Mouse (Mus musculus): ENCODE measurements around the gene Gpc6.

Gpc6 gene

DNA sequence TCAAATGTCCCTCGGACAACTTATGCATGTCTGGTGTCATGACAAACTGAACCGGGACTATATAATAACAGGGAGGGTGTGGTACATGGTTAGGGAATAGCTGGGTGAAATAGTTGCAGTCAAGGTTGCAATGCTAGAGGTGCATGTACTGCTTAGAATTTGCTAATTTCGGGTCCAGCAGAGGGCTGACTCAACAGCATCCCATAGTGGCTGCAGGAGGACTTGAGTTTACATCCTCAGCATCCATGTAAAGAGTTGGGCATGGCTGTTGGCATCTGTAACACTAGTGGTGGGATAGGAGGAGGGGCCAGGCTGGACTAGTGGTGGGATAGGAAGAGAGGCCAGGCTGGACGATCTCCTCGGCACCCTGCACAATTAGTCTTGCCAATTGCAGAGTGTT lies 565.4 kb downstream of the Gpc6 start:
- peak in 1 of 2 experiments; percentile 3 for DNase-seq

- DNase-seq = no peak
Measured at GRCm38 (mm10) chr14:117495118-117495517, 570.0 kb downstream of the Gpc6 start.

DNA sequence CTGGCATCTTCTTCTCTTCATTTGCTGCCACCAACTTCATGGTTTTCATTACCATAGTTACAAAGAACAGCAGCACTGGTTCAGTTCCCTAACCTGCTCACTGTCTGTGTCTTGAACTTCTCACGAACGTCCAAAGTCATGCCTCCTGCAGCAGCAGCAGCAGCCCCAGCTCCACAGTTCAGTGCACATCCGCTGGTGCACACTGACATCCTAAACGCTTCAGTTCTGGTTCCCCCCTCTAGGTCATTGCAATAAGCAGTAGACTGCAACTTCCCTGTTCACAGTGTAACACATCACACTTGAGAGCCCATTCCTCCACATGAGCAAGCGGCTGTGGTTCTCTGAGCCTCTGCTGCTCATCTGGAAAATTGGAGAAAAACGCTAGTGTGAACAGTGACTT lies 573.7 kb downstream of the Gpc6 start:
- DNase-seq = no peak

- no peak for DNase-seq
Measured at GRCm38 (mm10) chr14:117499354-117499753, 574.2 kb downstream of the Gpc6 start.

DNA sequence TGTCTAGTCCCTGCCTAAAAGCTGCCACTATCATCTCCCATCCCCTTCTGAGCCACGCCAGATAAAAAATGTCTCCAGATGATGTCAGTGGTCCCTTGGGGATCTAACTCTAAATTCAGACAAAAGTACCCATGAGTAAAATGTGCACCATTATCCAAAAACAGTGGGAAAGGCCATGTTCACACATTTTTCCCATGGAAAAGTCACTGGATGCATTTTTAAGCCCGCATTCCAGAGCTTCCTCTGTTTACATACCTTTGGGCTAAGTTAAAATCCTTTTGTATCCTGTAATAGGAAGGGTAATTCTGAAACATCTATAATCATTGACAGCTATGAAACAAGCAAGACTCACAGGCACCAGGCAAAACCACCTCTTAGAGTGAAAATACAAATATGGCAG lies 589.7 kb downstream of the Gpc6 start:
- no peak for DNase-seq

- DNase-seq = peak; percentile 23 to 29
Measured at GRCm38 (mm10) chr14:117519574-117519973, 594.5 kb downstream of the Gpc6 start.

GRCm38 (mm10) chr14:117520706-117521105 lies 595.6 kb downstream of the Gpc6 start:
- DNase-seq = no peak

GRCm38 (mm10) chr14:117525133-117525532 lies 600.0 kb downstream of the Gpc6 start:
- DNase-seq = no peak

GRCm38 (mm10) chr14:117527053-117527452 lies 601.9 kb downstream of the Gpc6 start:
- DNase-seq = no peak

DNA sequence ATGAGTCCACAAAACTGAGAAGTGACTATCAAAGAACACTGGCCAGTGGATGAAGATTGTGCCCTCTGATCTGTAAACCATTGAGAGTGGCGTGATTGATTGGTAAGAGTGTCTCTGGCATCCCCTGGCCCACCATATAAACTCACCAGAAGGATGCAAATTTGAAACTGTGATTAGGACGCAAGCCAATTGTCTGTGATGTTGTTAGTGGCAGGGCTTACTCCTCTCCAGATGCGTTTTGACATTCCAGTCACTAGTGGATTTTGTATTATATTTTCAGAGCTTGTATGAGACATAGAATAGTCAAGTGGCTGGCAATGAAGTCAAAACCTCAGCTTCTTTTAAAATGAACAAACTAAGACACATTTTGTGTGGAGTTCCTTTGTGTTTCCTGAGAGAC lies 604.3 kb downstream of the Gpc6 start:
- DNase-seq = no peak

- peak in 1 of 2 experiments; percentile 6 for DNase-seq
Measured at GRCm38 (mm10) chr14:117552776-117553175, 627.7 kb downstream of the Gpc6 start.

- DNase-seq = no peak
Measured at GRCm38 (mm10) chr14:117556715-117557320, 631.7 kb downstream of the Gpc6 start.

DNA sequence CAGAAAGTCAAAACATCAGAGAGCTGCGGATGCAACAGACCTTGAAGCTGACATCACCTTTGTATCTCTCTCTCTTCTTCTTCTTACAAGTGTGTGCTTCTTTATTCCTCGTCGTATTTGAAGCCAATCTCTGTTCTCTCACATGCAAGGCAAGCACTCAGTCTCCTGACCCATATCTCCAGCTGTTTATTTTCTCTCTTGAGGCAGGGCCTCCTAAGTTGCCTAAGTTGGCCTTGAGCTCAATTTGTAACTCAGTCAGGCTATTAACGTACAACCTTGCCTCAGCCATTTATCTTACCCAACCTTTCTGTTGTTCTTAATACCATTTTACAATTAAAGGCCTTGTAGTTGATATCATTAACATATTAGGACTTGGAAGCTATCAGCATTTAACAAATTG lies 637.0 kb downstream of the Gpc6 start:
- DNase-seq = no peak

DNA sequence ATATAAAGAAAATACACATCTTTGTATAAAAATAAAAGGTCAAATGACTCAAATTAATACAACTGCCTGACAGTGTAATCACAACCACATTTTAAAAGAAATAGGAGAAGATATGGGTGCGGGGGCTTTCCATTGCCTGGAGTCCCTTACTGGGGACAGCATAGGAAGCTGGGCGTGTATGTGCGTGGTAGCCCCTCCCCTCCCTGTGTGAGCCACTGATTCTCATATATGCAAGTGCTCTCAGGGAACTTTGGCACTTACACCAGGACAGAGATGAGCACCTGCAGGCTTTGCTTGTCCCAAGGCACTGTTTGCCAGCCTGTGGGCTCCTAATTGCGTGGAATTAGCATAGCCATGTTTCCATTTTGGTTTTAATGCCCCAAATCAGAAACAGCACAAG lies 644.2 kb downstream of the Gpc6 start:
- DNase-seq = no peak

DNA sequence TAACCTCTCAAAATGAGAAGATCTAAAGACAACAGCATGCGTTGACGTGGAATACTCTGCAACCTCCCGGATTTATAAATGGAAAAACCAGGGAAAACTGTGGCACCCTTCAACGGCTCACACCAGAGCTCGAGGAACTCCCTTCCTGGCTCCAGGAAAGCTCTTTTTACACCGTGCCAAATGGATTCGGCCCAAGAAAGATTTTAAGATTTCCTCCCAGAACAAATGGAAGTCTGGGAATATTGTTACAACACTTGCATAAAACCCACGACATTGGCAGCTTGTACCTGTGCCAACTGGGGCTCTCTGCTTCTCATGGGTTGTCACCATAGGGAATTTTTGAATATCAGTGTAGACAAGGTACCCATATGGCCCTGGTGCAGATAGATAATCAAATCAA lies 647.1 kb downstream of the Gpc6 start:
- peak; percentile 9 to 17 for DNase-seq

DNA sequence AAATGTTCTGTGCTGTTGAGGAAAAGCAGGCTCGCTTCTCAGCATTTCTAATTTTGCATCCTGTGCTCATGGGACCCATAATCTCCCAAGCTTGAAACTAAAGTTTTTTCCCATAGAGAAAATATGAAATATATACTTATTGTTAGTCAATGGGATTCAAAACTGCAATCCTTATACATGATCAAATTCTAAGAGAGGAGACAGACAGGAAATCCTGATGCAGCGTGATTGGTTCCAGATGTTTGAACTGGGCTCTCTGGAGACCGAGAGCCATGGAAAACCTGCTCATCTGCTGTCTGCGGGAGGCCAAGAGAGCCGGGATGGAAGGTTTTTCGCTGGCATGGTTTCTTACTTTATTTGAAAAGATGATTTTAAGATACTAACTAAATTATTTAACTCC lies 649.1 kb downstream of the Gpc6 start:
- DNase-seq = no peak

DNA sequence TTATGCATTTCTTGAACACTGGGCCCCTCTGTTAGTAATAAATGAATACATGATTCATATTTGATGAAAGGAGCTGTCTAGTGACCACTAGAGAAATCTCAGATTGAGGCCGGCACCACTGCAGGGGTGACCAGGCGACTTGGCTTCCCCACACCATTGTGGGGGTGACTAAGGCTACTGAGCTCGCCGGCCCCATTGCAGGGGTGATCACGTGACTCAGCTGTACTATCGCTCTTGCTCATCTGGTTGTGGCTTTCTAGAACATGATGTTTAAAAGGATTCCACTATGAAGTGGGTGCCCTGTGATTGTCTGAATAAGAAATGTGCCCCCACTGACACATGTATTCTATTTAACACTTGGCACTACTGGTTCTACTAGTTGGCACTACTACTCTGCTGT lies 656.6 kb downstream of the Gpc6 start:
- DNase-seq = no peak

DNA sequence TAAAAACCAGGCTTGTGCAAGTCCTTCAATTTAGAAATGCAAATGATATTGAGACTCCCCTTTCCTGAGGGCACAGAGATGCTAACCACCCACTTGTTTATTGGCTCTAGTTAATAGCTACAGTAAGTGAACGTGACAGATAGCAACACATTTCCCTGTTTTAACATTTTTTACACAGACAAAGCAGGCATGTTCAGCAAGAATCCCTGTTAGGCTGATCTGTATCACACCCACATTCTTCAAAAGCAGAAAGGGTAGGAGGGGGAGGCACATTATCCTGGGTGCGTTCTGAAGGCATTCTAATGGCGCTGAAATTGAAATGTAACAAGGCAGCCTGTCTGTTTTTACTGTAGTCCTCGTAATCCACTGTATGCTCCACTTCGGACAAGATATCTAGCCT lies 674.6 kb downstream of the Gpc6 start:
- no peak for DNase-seq

DNA sequence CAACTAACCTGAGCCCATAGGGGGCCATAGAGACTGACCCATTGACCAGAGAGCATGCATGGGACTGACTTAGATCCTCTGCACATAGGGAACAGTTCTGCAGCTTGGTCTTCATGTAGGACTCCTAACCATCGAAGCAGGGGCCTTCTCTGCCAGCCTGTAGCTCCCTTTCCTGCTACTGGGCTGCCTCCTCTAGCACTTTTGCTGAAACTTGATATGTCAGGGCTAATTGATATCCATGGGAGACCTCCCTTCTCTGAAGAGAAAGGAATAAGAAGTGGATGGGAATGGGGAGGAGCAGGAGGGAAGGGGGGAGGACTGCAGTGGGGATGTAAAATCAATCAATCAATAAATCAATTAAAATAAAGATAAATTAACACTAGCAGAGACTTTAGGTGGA lies 678.7 kb downstream of the Gpc6 start:
- DNase-seq = no peak

DNA sequence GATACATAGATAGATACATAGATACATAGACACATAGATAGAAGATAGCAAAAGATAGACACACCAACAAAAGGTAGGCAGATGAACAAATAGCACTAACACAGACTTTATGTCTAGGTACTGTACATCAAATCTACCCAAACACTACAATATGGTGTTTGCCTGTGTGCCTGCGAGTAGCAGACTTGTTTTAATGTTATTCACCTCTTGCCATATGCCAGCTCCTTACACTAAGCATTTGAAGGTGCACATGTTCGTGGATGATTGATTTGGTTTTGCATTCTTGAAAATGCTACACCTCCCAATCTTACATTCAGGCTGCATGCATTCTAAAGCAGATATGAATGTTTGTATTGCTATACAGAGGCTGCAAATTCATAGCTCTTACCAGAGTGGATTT lies 680.6 kb downstream of the Gpc6 start:
- no peak for DNase-seq

GRCm38 (mm10) chr14:117611113-117611512 lies 686.0 kb downstream of the Gpc6 start:
- no peak for DNase-seq

GRCm38 (mm10) chr14:117625100-117625710 lies 700.1 kb downstream of the Gpc6 start:
- no peak for DNase-seq

GRCm38 (mm10) chr14:117634238-117634940 lies 709.3 kb downstream of the Gpc6 start:
- no peak for DNase-seq

GRCm38 (mm10) chr14:117641853-117642252 lies 716.7 kb downstream of the Gpc6 start:
- no peak for DNase-seq
